Mouse (Mus musculus) Patski (cell line): ENCODE results near the gene Dnajb1. TPM values are rescaled to one million over a fixed set of nuclear protein-coding genes. Genes with fewer than 3 reads are reported as not detected.
"Not testable (repeated sequence)": the region's sequence is repeated elsewhere in the genome, so short reads cannot be mapped to it uniquely, and the experiment has no call there.

ENCODE experiments used
- ATAC-seq: fragments of 100-300 bp; one replicate; pipeline ENCODE4 v1.8.0; 2021
- CTCF ChIA-PET: fragments of 350-600 bp; sonication (Branson Sonifier 250); formaldehyde crosslinking; loops from one replicate; lab custom pipeline; 2022; ENCODE audit warnings: inconsistent platforms; lab: Charles Lee
- POLR2A ChIA-PET: fragments of 350-600 bp; sonication (Branson Sonifier 250); formaldehyde crosslinking; loops from one replicate; lab custom pipeline; 2022; ENCODE audit warnings: antibody characterized with exemption, inconsistent platforms; lab: Charles Lee
- DNase-seq: peaks from one replicate; pipeline ENCODE4 v3.0.0-alpha.2; 2011; ENCODE audit warnings: low read depth, low spot score
- H3K27me3 ChIP-seq: fragments of 371-371 bp; one replicate; pipeline ENCODE4 v1.5.1; 2021
- CTCF ChIP-seq: fragments of 100-300 bp; IDR thresholded peaks from one replicate; pipeline ENCODE4 v1.5.1; 2021
- in situ Hi-C: fragments of 300-500 bp; cut with MboI; formaldehyde crosslinking; loops from 3 replicates; pipeline ENCODE4 v1.11.1; 2018; ENCODE audit warnings: low pct_unique_long_range_greater_than_20kb, mixed read lengths
- polyA plus RNA-seq: library from polyadenylated mRNA; unstranded; gene quantifications from one replicate; pipeline ENCODE4 v1.2.3, GENCODE M21; 2021

Dnajb1 gene
- polyA plus RNA-seq, 1 experiment from 2014 or later: 39.9 TPM

- H3K27me3 ChIP-seq: no peaks in the 10 kb centered on the region
- POLR2A ChIA-PET: no interaction called here
- ATAC-seq: no peak
- in situ Hi-C loops: no loop called here
- DNase-seq: no peak
- TF ChIP-seq CTCF: no peak
- CTCF ChIA-PET: interaction anchor here (0.9 to 1.5 kb wide), 4 partner anchors 10 to 140 kb away, joined by 3 read pairs; no protein-coding TSS in a partner anchor
Observed at GRCm38 (mm10) chr8:83590488-83591023, 17.4 kb upstream of the Dnajb1 start.

- in situ Hi-C loops: no loop called here
- ChIA-PET CTCF (interaction anchor here (0.8 kb wide), 1 partner anchor 8 kb away, joined by 3 read pairs; no protein-coding TSS in a partner anchor), POLR2A (no interaction called here)
- DNase-seq (no peak), ATAC-seq (no peak)
- no peak for TF ChIP-seq CTCF
- no peaks in the 10 kb centered on the region for H3K27me3 ChIP-seq
Observed at GRCm38 (mm10) chr8:83592682-83593081, 15.3 kb upstream of the Dnajb1 start.

- ChIA-PET POLR2A (interaction anchor here (0.7 kb wide), 1 partner anchor 10 kb away, joined by 3 read pairs; no protein-coding TSS in a partner anchor), CTCF (no interaction called here)
- DNase-seq (no peak), ATAC-seq (peak; percentile 19)
- in situ Hi-C loops: no loop called here
- no peak for TF ChIP-seq CTCF
- no peaks in the 10 kb centered on the region for H3K27me3 ChIP-seq
Observed at GRCm38 (mm10) chr8:83593325-83594166, 14.4 kb upstream of the Dnajb1 start.

GRCm38 (mm10) chr8:83594167-83595049, 13.6 kb upstream of the Dnajb1 start:
- ATAC-seq (peak; percentile 94), DNase-seq (peak; percentile 89)
- ChIA-PET POLR2A (interaction anchor here (0.7 to 0.8 kb wide), 2 partner anchors 11 to 13 kb away, joined by 3 read pairs; partner anchors contain the start of gene Tecr), CTCF (interaction anchor here (0.8 to 1.3 kb wide), 5 partner anchors 9 to 28 kb away, joined by 3 to 5 read pairs (median 4); partner anchors contain the start of genes Dnajb1 and Tecr)
- no peaks in the 10 kb centered on the region for H3K27me3 ChIP-seq
- in situ Hi-C loops: no loop called here
- TF ChIP-seq CTCF: no peak

GRCm38 (mm10) chr8:83595050-83595345, 13.0 kb upstream of the Dnajb1 start:
- in situ Hi-C loops: not testable (repeated sequence)

GRCm38 (mm10) chr8:83596369-83596768, 11.6 kb upstream of the Dnajb1 start:
- ChIA-PET POLR2A (no interaction called here), CTCF (interaction anchor here (1.3 to 2.1 kb wide), 4 partner anchors 8 to 33 kb away, joined by 3 to 7 read pairs (median 4); no protein-coding TSS in a partner anchor)
- no peaks in the 10 kb centered on the region for H3K27me3 ChIP-seq
- peak; percentile 69 for TF ChIP-seq CTCF
- in situ Hi-C loops: no loop called here
- ATAC-seq (no peak), DNase-seq (no peak)

More at GRCm38 (mm10) chr8:83595050-83595345, 13.0 kb upstream of the Dnajb1 start:
- POLR2A ChIA-PET: interaction anchor here (0.8 kb wide), 1 partner anchor 13 kb away, joined by 3 read pairs; the partner anchor contains the start of gene Tecr
- CTCF ChIA-PET: interaction anchor here (0.8 to 1.3 kb wide), 5 partner anchors 10 to 28 kb away, joined by 3 to 5 read pairs (median 4); partner anchors contain the start of genes Dnajb1 and Tecr
- H3K27me3 ChIP-seq, ATAC-seq, DNase-seq: not testable (repeated sequence)

- ATAC-seq: no peak
- no peak for TF ChIP-seq CTCF
- POLR2A ChIA-PET: no interaction called here
- CTCF ChIA-PET: interaction anchor here (2.1 kb wide), 1 partner anchor 24 kb away, joined by 7 read pairs; no protein-coding TSS in a partner anchor
- no peaks in the 10 kb centered on the region for H3K27me3 ChIP-seq
- in situ Hi-C loops: no loop called here
- no peak for DNase-seq
Observed at GRCm38 (mm10) chr8:83598146-83598545, 9.8 kb upstream of the Dnajb1 start.

- ATAC-seq (no peak), DNase-seq (no peak)
- ChIA-PET POLR2A (interaction anchor here (1.2 to 2.0 kb wide), 2 partner anchors 9 to 23 kb away, joined by 4 read pairs; partner anchors contain the start of gene Dnajb1), CTCF (interaction anchor here (1.2 to 1.3 kb wide), 2 partner anchors 9 to 13 kb away, joined by 3 to 4 read pairs; no protein-coding TSS in a partner anchor)
- in situ Hi-C loops: no loop called here
- no peak for TF ChIP-seq CTCF
- no peaks in the 10 kb centered on the region for H3K27me3 ChIP-seq
Observed at GRCm38 (mm10) chr8:83599814-83600213, 8.2 kb upstream of the Dnajb1 start.

- no peak for TF ChIP-seq CTCF
- POLR2A ChIA-PET: interaction anchor here (0.6 kb wide), 1 partner anchor 100 kb away, joined by 3 read pairs; no protein-coding TSS in a partner anchor
- in situ Hi-C loops: no loop called here
- CTCF ChIA-PET: no interaction called here
- DNase-seq: peak; percentile 92
- peak; percentile 96 for ATAC-seq
- no peaks in the 10 kb centered on the region for H3K27me3 ChIP-seq
Observed at GRCm38 (mm10) chr8:83602650-83603029, 5.4 kb upstream of the Dnajb1 start.

- TF ChIP-seq CTCF: no peak
- in situ Hi-C loops: no loop called here
- POLR2A ChIA-PET: interaction anchor here (0.7 to 1.3 kb wide), 4 partner anchors 9 to 86 kb away, joined by 3 to 4 read pairs (median 4); no protein-coding TSS in a partner anchor
- ATAC-seq (peak; percentile 70), DNase-seq (no peak)
- CTCF ChIA-PET: interaction anchor here (1.2 to 2.3 kb wide), 4 partner anchors 8 to 44 kb away, joined by 3 to 10 read pairs (median 6); partner anchors contain the start of gene Gipc1
- no peaks in the 10 kb centered on the region for H3K27me3 ChIP-seq
Observed at GRCm38 (mm10) chr8:83608398-83608829, 421 bp downstream of the Dnajb1 start.
